Mouse (Mus musculus) limb, embryonic 13.5 days (tissue): Measurements from ENCODE around the gene Gal3st2. TPM values are rescaled to one million over a fixed set of nuclear protein-coding genes. Genes with fewer than 3 reads are reported as not detected.

Source experiments
- polyA plus RNA-seq: library from polyadenylated mRNA; unstranded; fragments of >200 nt; fragmentation: Nextera tagmentation; extraction: Ambion mirVana; gene quantifications from 2 replicates; pipeline ENCODE4 v1.2.1, GENCODE M21; 2015

Gene Gal3st2
- polyA plus RNA-seq, 1 experiment from 2014 or later: not detected

Other genes with a start within 250 kb of the Gal3st2 start
- gene Stk25, start 202.6 kb upstream of the Gal3st2 start, polyA plus RNA-seq: 200 and 212 TPM in 2 replicates
- gene Bok, start 175.6 kb upstream of the Gal3st2 start, polyA plus RNA-seq: 25.5 and 26.5 TPM in 2 replicates
- gene Atg4b, start 109.8 kb upstream of the Gal3st2 start, polyA plus RNA-seq: 88.0 and 99.4 TPM in 2 replicates
- gene Thap4, start 106.4 kb upstream of the Gal3st2 start, polyA plus RNA-seq: 54.4 and 55.2 TPM in 2 replicates
- 251 and 255 TPM in 2 replicates for gene Dtymk, start 59.4 kb upstream of the Gal3st2 start, polyA plus RNA-seq
- 15.1 and 15.6 TPM in 2 replicates for gene Ing5, start 57.3 kb upstream of the Gal3st2 start, polyA plus RNA-seq
- 17.3 and 18.4 TPM in 2 replicates for gene D2hgdh, start 36.4 kb upstream of the Gal3st2 start, polyA plus RNA-seq
- 0.13 TPM in 1 of 2 replicates, not detected in the other for gene Gal3st2b, start 57.0 kb downstream of the Gal3st2 start, polyA plus RNA-seq
- not detected in 2 replicates for gene Gal3st2c, start 129.2 kb downstream of the Gal3st2 start, polyA plus RNA-seq
- not detected in 2 replicates for gene Neu4, start 159.1 kb downstream of the Gal3st2 start, polyA plus RNA-seq
- 0.14 and 0.22 TPM in 2 replicates for gene Pdcd1, start 191.2 kb downstream of the Gal3st2 start, polyA plus RNA-seq